Mouse (Mus musculus): ENCODE results near the gene Hist2h3c2. TPM values are rescaled to one million over a fixed set of nuclear protein-coding genes. Genes with fewer than 3 reads are reported as not detected.
A peak's percentile ranks its signal among the peaks of the same experiment; 100 is the strongest.
"Not testable (repeated sequence)": the region's sequence is repeated elsewhere in the genome, so short reads cannot be mapped to it uniquely, and the experiment has no call there.

Hist2h3c2 gene
- total and polyA plus RNA-seq, 3 experiments, result 8.2 to 2,744 (median 1,897) TPM

DNA sequence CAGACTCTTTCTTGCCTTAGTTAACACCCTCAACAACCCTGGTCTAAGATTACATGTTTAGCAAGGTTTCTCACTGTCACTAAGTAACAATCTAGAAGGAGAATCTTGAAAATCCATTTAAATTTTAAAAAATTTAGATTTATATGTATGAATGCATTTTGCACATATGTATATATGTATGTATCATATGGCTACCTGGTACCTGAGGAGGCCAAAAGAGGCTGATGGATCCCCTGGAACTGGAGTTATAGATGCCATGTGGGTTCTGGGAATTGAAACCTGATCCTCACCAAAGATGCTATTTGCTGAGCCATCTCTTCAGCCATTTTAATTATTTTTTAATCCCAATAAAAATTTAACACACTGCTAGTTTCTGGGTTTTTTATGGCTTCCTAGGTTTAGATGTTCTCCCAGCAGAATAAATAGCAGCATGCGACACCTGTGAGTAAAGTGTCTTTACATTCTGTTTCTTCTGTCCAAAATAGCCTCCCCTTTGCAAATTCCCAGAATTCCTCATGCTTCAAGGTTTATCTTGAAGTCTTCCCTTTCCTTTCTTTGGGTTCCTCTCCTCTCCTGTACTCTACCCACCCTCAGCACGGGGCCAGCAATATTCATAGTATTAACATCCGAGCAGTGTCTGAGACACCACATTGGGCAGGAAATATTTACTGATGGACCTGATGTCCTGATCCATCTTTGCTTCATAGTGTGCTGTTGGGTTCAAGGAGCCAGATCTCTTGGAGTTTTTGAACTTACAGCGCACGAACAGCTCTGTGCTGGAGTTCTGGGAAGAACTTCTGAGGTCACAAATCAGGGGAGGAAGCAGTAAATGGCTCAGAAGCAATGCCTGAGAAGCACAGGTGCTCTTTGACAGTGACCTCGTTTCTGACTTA, 9.5 kb upstream of the Hist2h3c2 start:
- Histone ChIP-seq H3K9ac (ENCODE audit: control insufficient read depth, low read depth, low read length, poor library complexity, severe bottlenecking) (peak overlapping the region; percentile 92), H3K4me1 (ENCODE audit: control insufficient read depth in 1 of 2, insufficient read depth in 2 of 2, low read length in 2 of 2) (peaks cover 11 to 23% of the 10 kb centered on the region in 2 experiments), H3K27ac (ENCODE audit: control insufficient read depth, low read depth, low read length) (peak overlapping the region; percentile 35), H3K79me2 (ENCODE audit: control insufficient read depth, insufficient read depth, low read length, poor library complexity) (peaks cover 2% of the 10 kb centered on the region; the same call in 1 of the 2 replicates), H3K4me3 (ENCODE audit: control insufficient read depth in 1 of 2, insufficient read depth in 1 of 2, low read depth in 2 of 2, low read length in 2 of 2) (peak overlapping the region; percentile 3 to 4), H3K9me3 (replicated peaks; ENCODE audit: insufficient read depth, low read length) (no peaks in the 10 kb centered on the region), H3K36me3 (ENCODE audit: control insufficient read depth in 1 of 2, insufficient read depth in 2 of 2, low read length in 2 of 2) (peaks cover 0 to 44% of the 10 kb centered on the region in 2 experiments; a peak in 2 of 4 replicates), H3K27me3 (ENCODE audit: control insufficient read depth in 1 of 2, insufficient read depth in 2 of 2, low read length in 2 of 2) (no peaks in the 10 kb centered on the region)
- peak; percentile 86 for DNase-seq (ENCODE audit: low read depth, low spot score)
- TF ChIP-seq NRF1 (IDR thresholded peaks at IDR 0.05; ENCODE audit: insufficient read depth, low read depth, low read length, poor library complexity, severe bottlenecking), result no peak
- no peak for TF ChIP-seq TBP (IDR thresholded peaks at IDR 0.05; ENCODE audit: low read depth, low read length)
- TF ChIP-seq MAX (IDR thresholded peaks at IDR 0.05; ENCODE audit: low read length), result no peak
- no peak for TF ChIP-seq ZMIZ1 (IDR thresholded peaks at IDR 0.05; ENCODE audit: low read depth, low read length)
- TF ChIP-seq ZNF384 (IDR thresholded peaks at IDR 0.05; ENCODE audit: low read depth, low read length), result no peak
- no peak for TF ChIP-seq ETS1 (IDR thresholded peaks at IDR 0.05; ENCODE audit: low read depth, low read length)
- no peak for TF ChIP-seq MYC (IDR thresholded peaks at IDR 0.05; ENCODE audit: low read depth, low read length)
- TF ChIP-seq MYB (IDR thresholded peaks at IDR 0.05; ENCODE audit: low read depth, low read length), result no peak
- TF ChIP-seq TCF12 (IDR thresholded peaks at IDR 0.05; ENCODE audit: low read depth, low read length), result no peak
- no peak for TF ChIP-seq UBTF (IDR thresholded peaks at IDR 0.05; ENCODE audit: borderline replicate concordance, insufficient read depth, low read depth, low read length)

DNA sequence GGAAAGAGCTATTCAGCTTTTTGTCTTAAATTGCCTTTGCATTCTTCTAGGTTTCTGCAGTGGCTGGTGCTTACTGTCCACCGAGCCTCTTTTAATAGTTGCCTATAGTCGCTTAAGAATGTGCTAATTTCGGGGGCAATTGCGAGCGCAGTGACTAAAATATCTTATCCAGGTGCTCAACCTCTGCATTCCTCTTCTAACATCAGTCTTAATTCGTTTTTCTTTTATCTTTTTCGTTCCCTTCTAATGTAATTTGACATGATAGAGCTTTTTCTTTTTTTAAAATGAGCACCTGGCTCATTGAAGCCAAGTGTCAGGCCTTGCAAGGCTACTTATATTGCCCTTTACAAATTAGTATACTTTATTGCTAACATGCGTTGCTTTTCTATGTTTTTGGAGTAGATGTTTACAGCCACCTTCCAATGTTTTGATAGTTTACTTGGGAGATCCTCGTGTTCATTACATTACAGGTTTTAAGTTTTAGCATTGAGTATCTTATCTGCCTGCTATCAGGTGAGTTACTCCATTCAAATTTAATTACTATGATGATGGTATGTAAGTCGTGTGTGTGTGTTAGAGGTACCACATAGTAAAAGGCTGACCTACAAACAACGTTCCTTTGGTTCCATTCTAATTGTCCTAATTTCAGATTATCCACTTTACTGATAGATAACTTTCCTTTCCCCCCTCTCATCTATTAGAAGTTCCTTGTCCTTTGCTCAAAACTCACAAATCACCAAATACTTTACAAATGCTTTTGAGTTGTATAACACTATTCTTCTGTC, 8.6 kb upstream of the Hist2h3c2 start:
- H3K4me3 ChIP-seq (ENCODE audit: control insufficient read depth in 1 of 2, insufficient read depth in 1 of 2, low read depth in 2 of 2, low read length in 2 of 2), result peak overlapping the region; percentile 3 to 63
- H3K4me1 ChIP-seq (ENCODE audit: control insufficient read depth in 1 of 2, insufficient read depth in 2 of 2, low read length in 2 of 2), result peaks cover 13 to 25% of the 10 kb centered on the region in 2 experiments
- no peaks in the 10 kb centered on the region for H3K9me3 ChIP-seq (replicated peaks; ENCODE audit: insufficient read depth, low read length)
- peak overlapping the region; percentile 92 for H3K9ac ChIP-seq (ENCODE audit: control insufficient read depth, low read depth, low read length, poor library complexity, severe bottlenecking)
- peak overlapping the region; percentile 97 for H3K27ac ChIP-seq (ENCODE audit: control insufficient read depth, low read depth, low read length)
- no peaks in the 10 kb centered on the region for H3K27me3 ChIP-seq (ENCODE audit: control insufficient read depth in 1 of 2, insufficient read depth in 2 of 2, low read length in 2 of 2)
- TF ChIP-seq RCOR1 (IDR thresholded peaks at IDR 0.05; ENCODE audit: low read depth, low read length) (no peak), POLR2AphosphoS5 (IDR thresholded peaks at IDR 0.05; ENCODE audit: borderline replicate concordance, low read depth, low read length) (peak; percentile 72; the same call in 1 of the 2 replicates), KAT2A (conservative IDR thresholded peaks at IDR 0.05; ENCODE audit: low read depth, low read length) (no peak), ZC3H11A (IDR thresholded peaks at IDR 0.05; ENCODE audit: low read depth, low read length) (no peak), USF2 (IDR thresholded peaks at IDR 0.05; ENCODE audit: borderline replicate concordance in 1 of 2, insufficient read depth in 1 of 2, low read depth in 1 of 2, low read length in 2 of 2) (no peak), CHD1 (IDR thresholded peaks at IDR 0.05; ENCODE audit: low read depth, low read length) (no peak), MAFK (IDR thresholded peaks at IDR 0.05; ENCODE audit: borderline replicate concordance, low read depth, low read length) (no peak), ZMIZ1 (IDR thresholded peaks at IDR 0.05; ENCODE audit: low read depth, low read length) (no peak), SMC3 (IDR thresholded peaks at IDR 0.05; ENCODE audit: low read depth, low read length) (no peak), NELFE (IDR thresholded peaks at IDR 0.05; ENCODE audit: low read depth, low read length) (no peak), POLR2A (IDR thresholded peaks at IDR 0.05; ENCODE audit: control insufficient read depth in 1 of 2, insufficient read depth in 1 of 2, low read depth in 1 of 2, low read length in 2 of 2, poor library complexity in 1 of 2) (peak in 1 of 2 experiments; percentile 80; a peak in 2 of 4 replicates)
- peaks cover 2% of the 10 kb centered on the region for H3K79me2 ChIP-seq (ENCODE audit: control insufficient read depth, insufficient read depth, low read length, poor library complexity)
- peak; percentile 91 for DNase-seq (ENCODE audit: low read depth, low spot score)
- H3K36me3 ChIP-seq (ENCODE audit: control insufficient read depth in 1 of 2, insufficient read depth in 2 of 2, low read length in 2 of 2), result peaks cover 0 to 48% of the 10 kb centered on the region in 2 experiments; a peak in 2 of 4 replicates

DNA sequence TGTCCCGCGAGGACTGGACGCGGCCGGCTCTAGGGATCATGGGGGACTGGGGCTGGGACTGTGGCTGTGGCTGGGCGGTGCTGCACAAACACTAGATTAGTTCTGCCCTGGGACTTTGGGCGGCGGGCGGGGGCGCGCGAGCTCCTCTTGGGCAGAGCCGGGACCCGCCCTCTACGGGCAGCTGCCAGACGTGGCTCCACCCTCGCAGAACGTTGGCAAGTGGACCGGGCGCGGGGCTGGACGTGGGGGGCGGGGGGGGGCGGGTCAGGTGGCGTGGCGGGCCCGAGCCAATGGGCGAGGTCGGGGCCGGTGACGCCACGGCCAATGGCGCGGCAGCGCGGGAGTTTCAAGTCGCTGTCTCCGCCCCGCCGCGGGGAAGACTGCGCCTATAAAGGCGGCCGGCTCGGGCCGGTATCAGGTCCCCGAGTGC, 7.5 kb upstream of the Hist2h3c2 start, which contains the start of gene Hist2h3c1:
Gene Hist2h3c1 (plus strand): TSS at position 259 of the 430 bp plus-strand sequence.
- not testable (repeated sequence) for DNase-seq (ENCODE audit: low read depth, low spot score); H3K27me3 ChIP-seq (ENCODE audit: control insufficient read depth in 1 of 2, insufficient read depth in 2 of 2, low read length in 2 of 2); H3K79me2 ChIP-seq (ENCODE audit: control insufficient read depth, insufficient read depth, low read length, poor library complexity); H3K9me3 ChIP-seq (replicated peaks; ENCODE audit: insufficient read depth, low read length)
- H3K9ac ChIP-seq (ENCODE audit: control insufficient read depth, low read depth, low read length, poor library complexity, severe bottlenecking), result peak within 1 kb of the TSS; percentile 92
- H3K4me3 ChIP-seq (ENCODE audit: control insufficient read depth in 1 of 2, insufficient read depth in 1 of 2, low read depth in 2 of 2, low read length in 2 of 2), result peak within 1 kb of the TSS; percentile 3 to 63
- peak within 1 kb of the TSS; percentile 97 for H3K27ac ChIP-seq (ENCODE audit: control insufficient read depth, low read depth, low read length)
- peaks cover 13 to 34% of the 10 kb centered on the region in 2 experiments for H3K4me1 ChIP-seq (ENCODE audit: control insufficient read depth in 1 of 2, insufficient read depth in 2 of 2, low read length in 2 of 2)
- H3K36me3 ChIP-seq (ENCODE audit: control insufficient read depth in 1 of 2, insufficient read depth in 2 of 2, low read length in 2 of 2), result peaks cover 0 to 55% of the 10 kb centered on the region in 2 experiments; a peak in 2 of 4 replicates

Data from MEL (cell line).